Mouse (Mus musculus) kidney, postnatal 0 days (tissue): ENCODE measurements around the gene Lrrk2. TPM values are rescaled to one million over a fixed set of nuclear protein-coding genes. Genes with fewer than 3 reads are reported as not detected.

ENCODE experiments used
- ATAC-seq: fragments of 200-750 bp; cut with Nextera tagmentation; replicated peaks from 2 replicates; pipeline ENCODE4 v1.8.0; 2017; ENCODE audit warnings: low read depth, moderate number of reproducible peaks, moderate TSS enrichment, moderate library complexity; ENCODE audit not compliant: low FRiP score
- DNase-seq: peaks from one replicate; pipeline ENCODE4 v3.0.0-alpha.2; 2016; ENCODE audit warnings: low spot score
- H3K27ac ChIP-seq: fragments of 300-500 bp; sonication (generic); 2 replicates; pipeline ENCODE4 v1.5.1; 2014; ENCODE audit warnings: mild to moderate bottlenecking
- H3K27me3 ChIP-seq: fragments of 300-500 bp; sonication (generic); 2 replicates; pipeline ENCODE4 v1.6.1; 2014; ENCODE audit warnings: low read length, mixed read lengths; ENCODE audit not compliant: insufficient read depth
- H3K36me3 ChIP-seq: fragments of 300-500 bp; sonication (generic); 2 replicates; pipeline ENCODE4 v1.6.1; 2014; ENCODE audit warnings: low read length, mixed read lengths; ENCODE audit not compliant: insufficient read depth
- H3K4me1 ChIP-seq: fragments of 300-500 bp; sonication (generic); replicated peaks from 2 replicates; pipeline ENCODE4 v1.6.1; 2014; ENCODE audit warnings: antibody characterized with exemption, low read length, mixed read lengths; ENCODE audit not compliant: insufficient read depth
- H3K4me2 ChIP-seq: fragments of 300-500 bp; sonication (generic); 2 replicates; pipeline ENCODE4 v1.6.1; 2014; ENCODE audit warnings: mild to moderate bottlenecking, low read length, moderate library complexity, mixed read lengths
- H3K4me3 ChIP-seq: fragments of 300-500 bp; sonication (generic); replicated peaks from 2 replicates; pipeline ENCODE4 v1.5.1; 2014; ENCODE audit warnings: low read depth, low read length
- H3K9ac ChIP-seq: fragments of 300-500 bp; sonication (generic); 2 replicates; pipeline ENCODE4 v1.6.1; 2014; ENCODE audit warnings: low read depth, low read length
- H3K9me3 ChIP-seq: fragments of 300-500 bp; sonication (generic); replicated peaks from 2 replicates; pipeline ENCODE4 v1.6.1; 2016; ENCODE audit warnings: low read length, inconsistent platforms, mixed read lengths
- CTCF ChIP-seq: IDR thresholded peaks from 2 replicates; pipeline ENCODE4 v1.5.1; 2016; ENCODE audit warnings: antibody characterized with exemption, low read depth, mild to moderate bottlenecking, moderate library complexity
- WGBS: fragments of 180-500 bp; shearing (Covaris S2); extraction: QIAGEN DNeasy Blood & Tissue Kit; methylation state at CpG from one replicate; pipeline ENCODE4 v1.1.7; 2014; 5-methylcytosine and 5-hydroxymethylcytosine counted together
- polyA plus RNA-seq: library from polyadenylated mRNA; unstranded; fragments of >200 nt; fragmentation: Nextera tagmentation; extraction: Ambion mirVana; gene quantifications from 2 replicates; pipeline ENCODE4 v1.2.1, GENCODE M21; 2015

Lrrk2 gene
- polyA plus RNA-seq, 1 experiment from 2014 or later, result 11.3 TPM

DNA sequence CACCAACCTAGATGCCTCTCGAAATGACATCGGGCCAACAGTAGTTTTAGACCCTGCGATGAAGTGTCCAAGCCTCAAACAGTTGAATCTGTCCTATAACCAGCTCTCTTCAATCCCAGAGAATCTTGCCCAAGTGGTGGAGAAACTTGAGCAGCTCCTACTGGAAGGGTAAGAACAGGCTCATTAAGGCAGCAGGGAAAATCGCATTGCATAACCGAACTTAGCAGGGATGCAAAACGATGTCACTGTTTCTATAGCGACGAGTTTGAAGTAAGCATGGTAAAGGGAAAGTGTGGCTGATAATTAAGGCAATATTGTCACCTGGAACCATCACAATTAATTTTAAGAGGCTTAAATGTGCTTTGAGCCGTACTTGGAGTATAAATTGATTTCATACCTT is 65.8 kb downstream of the Lrrk2 start:
- no peaks in the 10 kb centered on the region for H3K9me3 ChIP-seq
- 84% methylated on average over 9 of the region's 9 CpGs for WGBS
- no peak for TF ChIP-seq CTCF
- H3K27ac ChIP-seq, result no peak overlapping the region
- H3K36me3 ChIP-seq, result no peaks in the 10 kb centered on the region
- DNase-seq (no peak), ATAC-seq (no peak)
- H3K9ac ChIP-seq, result no peak overlapping the region
- no peaks in the 10 kb centered on the region for H3K4me1 ChIP-seq
- H3K4me3 ChIP-seq, result no peak overlapping the region
- H3K4me2 ChIP-seq, result no peak overlapping the region
- no peaks in the 10 kb centered on the region for H3K27me3 ChIP-seq

DNA sequence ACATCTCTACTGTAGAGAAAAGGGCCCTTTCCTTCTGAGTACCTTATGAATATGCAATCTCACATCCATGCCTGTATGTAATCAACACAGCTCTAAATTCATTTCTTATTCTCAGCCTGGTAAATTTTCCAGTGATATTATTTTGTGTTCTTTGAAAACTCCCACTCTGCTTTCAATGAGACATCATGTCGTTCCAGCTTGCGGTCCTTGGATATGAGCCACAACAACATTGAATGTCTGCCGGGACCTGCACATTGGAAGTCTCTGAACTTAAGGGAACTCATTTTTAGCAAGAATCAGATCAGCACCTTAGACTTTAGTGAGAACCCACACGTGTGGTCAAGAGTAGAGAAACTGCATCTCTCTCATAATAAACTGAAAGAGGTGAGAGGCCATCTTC is 72.5 kb downstream of the Lrrk2 start:
- no peak for TF ChIP-seq CTCF
- H3K9ac ChIP-seq, result no peak overlapping the region
- 72% methylated on average over 4 of the region's 4 CpGs for WGBS
- H3K4me2 ChIP-seq, result no peak overlapping the region
- H3K27me3 ChIP-seq, result no peaks in the 10 kb centered on the region
- DNase-seq (no peak), ATAC-seq (no peak)
- no peaks in the 10 kb centered on the region for H3K4me1 ChIP-seq
- H3K36me3 ChIP-seq, result peaks cover 9% of the 10 kb centered on the region; the same call in 1 of the 2 replicates
- H3K9me3 ChIP-seq, result no peaks in the 10 kb centered on the region
- no peak overlapping the region for H3K27ac ChIP-seq
- no peak overlapping the region for H3K4me3 ChIP-seq

DNA sequence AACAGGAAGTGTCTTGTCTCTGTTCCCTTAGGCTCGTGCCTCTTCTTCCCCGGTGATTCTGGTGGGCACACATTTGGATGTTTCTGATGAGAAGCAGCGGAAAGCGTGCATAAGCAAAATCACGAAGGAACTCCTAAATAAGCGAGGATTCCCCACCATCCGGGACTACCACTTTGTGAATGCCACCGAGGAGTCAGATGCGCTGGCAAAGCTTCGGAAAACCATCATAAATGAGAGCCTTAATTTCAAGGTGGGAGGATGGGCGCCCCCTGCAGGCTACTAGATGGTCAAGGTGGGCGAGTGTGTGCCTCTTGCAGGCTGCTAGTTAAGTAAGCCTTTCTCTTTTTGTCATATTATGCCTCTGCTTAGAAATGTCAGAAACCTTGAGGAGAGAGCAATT is 79.1 kb downstream of the Lrrk2 start:
- no peaks in the 10 kb centered on the region for H3K4me1 ChIP-seq
- ATAC-seq (no peak), DNase-seq (peak; percentile 38)
- peak; percentile 58 for TF ChIP-seq CTCF
- no peak overlapping the region for H3K4me2 ChIP-seq
- no peaks in the 10 kb centered on the region for H3K27me3 ChIP-seq
- H3K27ac ChIP-seq, result no peak overlapping the region
- WGBS, result 72% methylated on average over 12 of the region's 12 CpGs
- H3K36me3 ChIP-seq, result peaks cover 5% of the 10 kb centered on the region; the same call in 1 of the 2 replicates
- H3K9ac ChIP-seq, result no peak overlapping the region
- no peak overlapping the region for H3K4me3 ChIP-seq
- H3K9me3 ChIP-seq, result no peaks in the 10 kb centered on the region

DNA sequence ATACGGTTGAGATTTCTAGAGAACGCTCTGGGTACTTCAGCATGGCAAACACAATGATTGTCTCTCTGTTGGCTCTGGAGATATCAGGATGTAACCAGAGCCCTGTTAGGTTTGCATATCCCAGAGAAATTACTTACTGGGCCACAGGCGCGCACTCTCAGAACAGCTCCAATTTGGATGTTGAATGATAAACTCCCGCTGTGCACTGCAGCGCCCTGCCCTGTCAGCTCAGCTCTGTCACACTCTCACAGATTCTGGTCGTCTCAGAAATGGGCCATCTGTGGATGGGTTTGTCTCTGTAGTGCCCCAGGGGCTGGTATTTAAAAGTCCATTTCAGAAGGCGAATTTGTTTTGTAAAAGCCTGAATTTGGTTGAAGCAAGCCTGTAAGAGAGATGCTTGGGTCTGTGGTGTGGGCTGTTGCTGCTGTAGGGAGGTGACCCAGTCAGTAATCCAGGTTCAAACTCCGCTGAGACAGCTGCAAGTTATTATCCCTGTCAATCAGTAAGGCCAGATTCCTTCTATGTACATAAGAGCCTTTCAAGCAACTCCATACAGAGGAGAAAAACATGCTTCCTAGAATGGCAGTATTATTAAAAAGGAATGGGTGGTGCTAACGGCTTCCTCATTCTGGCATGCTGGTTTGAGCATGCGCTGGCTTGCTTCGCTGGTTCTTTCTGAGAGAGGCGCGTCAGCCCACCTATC is 80.6 kb downstream of the Lrrk2 start:
- peaks cover 5% of the 10 kb centered on the region; the same call in 1 of the 2 replicates for H3K36me3 ChIP-seq
- no peak for DNase-seq

DNA sequence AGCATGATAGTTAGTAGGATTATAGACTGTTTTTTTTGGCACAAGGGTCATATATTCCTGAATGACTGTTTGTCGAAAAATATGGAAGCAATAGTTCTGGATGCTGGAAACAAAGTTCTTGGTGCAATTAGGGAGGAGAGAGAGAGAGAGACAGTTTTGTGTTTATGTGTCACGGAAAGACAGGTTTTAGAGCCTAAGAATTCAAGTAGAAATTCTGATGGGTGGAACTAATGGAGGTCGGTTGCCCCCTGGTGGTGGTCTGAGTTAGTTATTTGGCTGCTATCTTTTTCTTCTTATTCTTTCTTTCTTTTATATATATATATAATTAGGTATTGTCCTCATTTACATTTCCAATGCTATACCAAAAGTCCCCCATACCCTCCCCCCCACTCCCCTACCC is 81.6 kb downstream of the Lrrk2 start:
- WGBS, result 23% methylated on average over 3 of the region's 3 CpGs
- H3K4me3 ChIP-seq, result no peak overlapping the region

More for the DNA sequence above, 80.6 kb downstream of the Lrrk2 start:
- Histone ChIP-seq H3K4me2 (peak overlapping the region; percentile 15; the same call in 1 of the 2 replicates), H3K4me3 (no peak overlapping the region), H3K27ac (no peak overlapping the region), H3K9me3 (no peaks in the 10 kb centered on the region), H3K27me3 (no peaks in the 10 kb centered on the region), H3K4me1 (no peaks in the 10 kb centered on the region), H3K9ac (no peak overlapping the region)
- no peak for TF ChIP-seq CTCF
- no peak for ATAC-seq
- 87% methylated on average over 14 of the region's 14 CpGs for WGBS

DNA sequence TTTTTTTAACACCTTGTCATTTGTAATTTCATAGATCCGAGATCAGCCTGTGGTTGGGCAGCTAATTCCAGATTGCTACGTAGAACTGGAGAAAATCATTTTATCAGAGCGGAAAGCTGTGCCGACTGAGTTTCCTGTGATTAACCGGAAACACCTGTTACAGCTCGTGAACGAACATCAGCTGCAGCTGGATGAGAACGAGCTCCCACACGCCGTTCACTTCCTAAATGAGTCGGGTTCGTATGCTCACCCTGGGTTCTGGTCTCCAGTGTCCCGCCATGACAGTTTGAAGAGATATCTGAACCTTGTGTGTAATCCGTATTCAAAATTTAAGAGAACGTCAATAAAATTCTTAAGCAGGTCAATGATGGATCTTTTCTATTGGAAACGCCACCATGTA is 82.8 kb downstream of the Lrrk2 start:
- no peak for ATAC-seq
- Histone ChIP-seq H3K27ac (no peak overlapping the region), H3K4me2 (no peak overlapping the region), H3K9me3 (no peaks in the 10 kb centered on the region), H3K9ac (no peak overlapping the region), H3K4me1 (no peaks in the 10 kb centered on the region), H3K36me3 (no peaks in the 10 kb centered on the region), H3K4me3 (no peak overlapping the region), H3K27me3 (no peaks in the 10 kb centered on the region)
- no peak for DNase-seq
- TF ChIP-seq CTCF, result no peak
- 74% methylated on average over 16 of the region's 16 CpGs for WGBS

More for the DNA sequence above, 81.6 kb downstream of the Lrrk2 start:
- no peak for ATAC-seq
- H3K27me3 ChIP-seq, result no peaks in the 10 kb centered on the region
- H3K9ac ChIP-seq, result no peak overlapping the region
- H3K4me2 ChIP-seq, result peak overlapping the region; percentile 15; the same call in 1 of the 2 replicates
- DNase-seq, result peak; percentile 88
- H3K9me3 ChIP-seq, result no peaks in the 10 kb centered on the region
- peaks cover 5% of the 10 kb centered on the region; the same call in 1 of the 2 replicates for H3K36me3 ChIP-seq
- no peak overlapping the region for H3K27ac ChIP-seq
- peak; percentile 77 for TF ChIP-seq CTCF
- H3K4me1 ChIP-seq, result no peaks in the 10 kb centered on the region
